Mouse (Mus musculus) erythroid progenitor cell, adult 5-6 weeks (primary cell): ENCODE measurements around the gene Dohh. TPM values are rescaled to one million over a fixed set of nuclear protein-coding genes. Genes with fewer than 3 reads are reported as not detected.

Experiments used
- ATAC-seq: replicated peaks from 2 replicates; pipeline ENCODE4 v1.8.0; 2016; ENCODE audit warnings: moderate number of reproducible peaks, mild to moderate bottlenecking, moderate TSS enrichment, inconsistent platforms; ENCODE audit not compliant: poor library complexity, low FRiP score, severe bottlenecking
- total RNA-seq, 2 experiments: library from RNA; stranded (forward) in 1 of 2; stranded (reverse) in 1 of 2; fragments of 150-400 nt in 1 of 2; fragments of 186-747, 209-891 nt in 1 of 2; gene quantifications; 2 replicates each; pipeline versions ENCODE4 v1.2.3 to v1.2.4; 2015 to 2017; ENCODE audit warnings: low replicate concordance in 2 of 2

The Dohh gene
- total RNA-seq, 2 experiments from 2014 or later: 4.0 to 8.8 TPM

DNA sequence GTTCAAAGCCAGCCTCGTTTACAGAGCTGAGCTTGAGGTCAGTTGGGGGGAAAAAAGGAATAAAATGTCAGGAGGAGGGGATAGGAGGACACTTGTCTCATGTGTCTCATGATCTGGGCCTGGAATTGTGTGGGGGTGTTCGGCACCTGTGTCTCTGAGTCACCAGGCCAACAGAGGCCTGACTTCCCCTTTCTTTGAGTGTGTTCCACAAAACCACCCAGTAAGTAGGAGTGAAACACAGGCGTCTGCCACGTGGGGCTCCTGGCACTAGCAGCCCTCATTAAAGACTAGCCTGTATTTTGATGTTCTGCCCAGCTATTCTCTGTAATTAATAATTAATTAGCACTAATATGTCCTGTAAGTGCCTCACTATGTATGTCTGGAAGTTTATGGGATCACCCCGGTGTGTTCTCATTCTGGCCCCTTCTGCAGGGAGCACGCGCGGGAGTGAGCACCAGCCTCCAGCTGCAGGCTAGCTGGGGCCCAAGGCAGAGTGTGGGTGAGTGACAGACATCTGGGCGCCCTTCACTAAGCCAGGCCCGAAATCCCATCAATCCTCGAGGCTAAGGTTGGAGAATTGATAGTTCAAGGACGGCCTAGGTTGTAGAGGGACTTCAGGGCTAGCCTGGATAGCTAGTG is 27.8 kb upstream of the Dohh start:
- 0 out of 2 replicates have a peak, but pooled peaks have one; percentile 10 for ATAC-seq

DNA sequence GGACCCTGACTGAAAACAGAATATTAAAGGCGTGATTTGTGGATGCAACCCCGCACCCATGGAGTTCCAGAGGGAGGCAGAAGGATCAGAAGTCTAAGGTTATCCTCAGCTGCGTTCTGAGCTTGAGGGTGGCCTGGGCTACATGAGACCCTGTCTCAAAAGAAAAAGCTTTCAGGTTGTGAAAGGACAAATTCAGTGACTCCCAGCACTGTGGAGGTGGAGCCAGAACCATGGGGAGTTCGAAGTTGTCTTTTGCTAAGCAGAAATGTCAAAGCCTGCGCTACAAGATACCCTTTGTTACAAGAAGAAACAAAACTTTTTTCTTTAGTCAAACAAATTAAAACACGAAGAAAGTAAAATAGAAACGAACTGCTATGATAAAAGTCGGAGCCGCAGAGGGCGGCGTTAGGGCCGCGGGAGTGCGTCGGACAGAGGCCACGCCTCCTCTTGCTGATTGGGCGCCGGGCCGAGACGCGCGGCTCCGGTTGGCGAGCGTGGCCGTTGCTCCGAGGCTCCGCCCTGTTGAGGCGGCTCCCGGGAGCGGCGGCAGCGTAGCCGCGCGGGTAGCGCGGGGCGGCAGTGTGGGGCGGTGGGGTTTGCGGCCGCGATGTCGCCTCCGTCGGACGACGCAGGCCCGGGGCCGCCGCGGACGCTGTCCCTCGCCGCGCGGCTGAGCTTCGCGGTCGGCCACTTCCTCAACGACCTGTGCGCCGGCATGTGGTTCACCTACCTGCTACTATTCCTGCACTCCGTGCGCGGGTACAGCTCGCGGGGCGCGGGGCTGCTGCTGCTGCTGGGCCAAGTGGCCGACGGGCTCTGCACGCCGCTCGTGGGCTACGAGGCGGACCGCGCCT is 27.0 kb upstream of the Dohh start, which contains the start of gene Mfsd12:
Mfsd12 (plus strand) TSS at position 501 of the 854 bp plus-strand sequence.
- ATAC-seq: peak; percentile 86

DNA sequence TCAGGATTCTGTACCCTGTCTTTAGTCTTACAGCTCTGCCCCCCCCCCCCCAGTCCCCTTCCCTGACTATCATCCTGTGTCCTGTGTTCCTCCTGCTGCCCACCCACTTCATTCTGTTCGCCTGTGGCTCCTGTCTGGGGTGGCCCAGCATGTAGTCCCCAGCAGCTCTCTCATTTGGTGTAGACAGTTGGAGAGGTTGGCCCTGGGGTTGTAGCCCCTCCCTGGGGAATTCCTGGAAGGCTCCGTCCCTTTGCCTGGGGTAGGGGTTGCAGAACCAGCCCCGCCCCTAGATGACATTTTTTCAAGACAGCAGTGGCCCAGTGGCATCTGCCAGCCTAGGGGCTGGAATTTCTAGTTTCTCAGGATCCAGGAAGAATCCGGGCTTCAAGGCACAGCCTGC is 26.0 kb upstream of the Dohh start:
- no peak for ATAC-seq

GRCm38 (mm10) chr10:81358841-81359240 is 25.4 kb upstream of the Dohh start:
- ATAC-seq: no peak

- ATAC-seq: no peak
Measured at GRCm38 (mm10) chr10:81360721-81361120, 23.5 kb upstream of the Dohh start.

DNA sequence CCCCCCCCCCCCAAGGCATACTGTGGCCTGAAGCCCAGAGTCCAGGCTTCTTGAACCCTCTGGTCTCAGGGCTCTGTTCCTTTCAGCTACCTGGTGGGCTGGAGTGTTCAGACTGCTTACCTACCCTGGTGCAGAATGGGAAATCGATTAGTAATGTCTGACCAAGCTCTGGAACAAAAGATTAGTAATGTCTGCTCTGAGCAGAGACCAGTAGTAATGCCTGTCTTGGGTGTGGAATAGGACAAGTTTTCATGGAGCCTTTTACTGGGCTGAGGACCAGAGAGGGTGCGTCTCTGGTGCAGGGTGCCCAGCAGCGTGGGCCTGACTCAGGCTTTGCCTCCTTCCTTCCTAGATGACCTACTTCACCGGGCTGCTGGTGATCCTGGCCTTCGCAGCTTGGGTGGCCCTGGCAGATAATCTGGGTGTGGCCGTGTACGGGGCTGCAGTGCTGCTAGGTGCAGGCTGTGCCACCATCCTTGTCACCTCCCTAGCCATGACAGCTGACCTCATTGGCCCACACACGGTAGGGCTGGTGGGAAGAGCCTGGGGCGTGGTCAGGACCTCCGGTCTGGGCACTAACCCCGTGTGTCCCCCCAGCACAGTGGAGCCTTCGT is 21.8 kb upstream of the Dohh start:
- ATAC-seq: peak; percentile 66

- no peak for ATAC-seq
Measured at GRCm38 (mm10) chr10:81363436-81364346, 20.5 kb upstream of the Dohh start.

GRCm38 (mm10) chr10:81364666-81365065 is 19.6 kb upstream of the Dohh start:
- ATAC-seq: 0 out of 2 replicates have a peak, but pooled peaks have one; percentile 0

- peak; percentile 9 for ATAC-seq
Measured at GRCm38 (mm10) chr10:81365073-81365472, 19.2 kb upstream of the Dohh start.

DNA sequence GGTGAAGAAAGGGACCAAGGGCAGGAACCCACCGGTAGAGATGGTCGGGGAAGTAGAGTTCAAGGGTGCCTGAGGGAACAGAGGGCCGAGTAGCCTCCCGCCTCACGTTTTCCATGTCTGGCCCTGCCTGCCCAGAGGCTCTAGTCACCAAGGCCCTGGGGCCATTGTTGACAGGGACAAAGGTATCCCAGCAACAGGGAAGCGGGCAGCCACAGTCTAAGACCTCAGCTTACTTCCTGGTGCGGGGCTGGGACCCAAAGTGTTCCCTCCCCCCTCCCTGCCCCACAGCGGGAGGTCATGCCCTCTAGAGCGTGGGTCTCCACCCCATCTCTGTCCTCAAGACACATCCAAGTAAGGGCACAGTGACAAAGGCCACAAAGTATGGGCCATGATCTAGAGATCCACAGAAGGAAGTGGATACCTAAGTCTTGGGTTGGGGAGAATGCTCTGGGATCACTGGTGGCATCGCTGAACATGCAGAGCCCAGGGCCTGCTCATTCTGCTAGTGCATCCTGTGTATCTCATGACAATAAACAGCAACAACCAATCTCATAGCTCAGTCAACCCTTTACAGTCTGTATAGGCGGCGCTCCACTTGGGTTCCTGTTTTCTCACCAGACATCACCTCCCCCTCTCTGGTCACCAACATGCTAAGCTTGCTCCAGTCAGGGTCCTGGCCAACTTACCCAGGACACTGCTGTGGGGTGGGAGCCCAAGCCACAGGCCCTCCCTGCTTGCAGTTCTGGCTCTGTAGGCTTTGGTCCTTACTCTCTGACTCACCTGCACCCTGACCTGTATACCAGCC is 18.4 kb upstream of the Dohh start, which contains the start of gene 4930404N11Rik:
4930404N11Rik (minus strand) TSS at position 145 of the 805 bp plus-strand sequence.
- peak; percentile 3 for ATAC-seq

DNA sequence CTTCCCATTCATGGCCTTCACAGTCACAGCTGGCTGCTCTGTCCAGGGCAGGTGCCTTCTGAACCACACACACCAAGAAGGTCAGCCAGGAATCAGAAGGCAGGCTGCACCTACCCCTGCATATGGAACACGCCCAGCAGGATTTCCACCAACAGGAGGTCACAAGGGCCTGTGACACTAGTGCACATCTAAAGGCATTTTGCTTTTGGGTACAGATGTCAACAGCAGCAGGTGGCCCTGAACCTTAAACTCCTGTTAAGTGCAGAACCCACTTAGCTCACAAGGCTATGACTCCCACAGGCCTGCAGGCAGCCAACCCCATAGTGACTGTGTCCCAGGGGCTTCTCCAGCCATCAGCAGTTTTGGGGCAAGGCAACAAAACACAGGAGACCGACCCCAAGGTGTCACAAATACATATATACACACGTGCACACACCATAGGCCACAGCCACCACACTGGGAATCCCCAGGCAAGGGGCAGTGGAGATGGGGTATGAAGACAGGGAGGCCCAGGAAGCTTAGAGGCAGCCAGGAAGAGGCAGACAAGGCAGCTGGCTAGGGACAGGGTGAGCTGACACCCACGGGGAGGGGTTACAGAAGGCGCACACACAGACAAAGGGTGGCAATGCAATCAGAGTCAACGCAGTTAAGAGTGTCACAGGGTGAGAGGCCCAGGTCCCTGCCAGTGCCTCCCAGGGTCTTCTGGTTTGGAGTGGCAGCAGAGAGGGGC is 17.6 kb upstream of the Dohh start:
- ATAC-seq: 0 out of 2 replicates have a peak, but pooled peaks have one; percentile 0

DNA sequence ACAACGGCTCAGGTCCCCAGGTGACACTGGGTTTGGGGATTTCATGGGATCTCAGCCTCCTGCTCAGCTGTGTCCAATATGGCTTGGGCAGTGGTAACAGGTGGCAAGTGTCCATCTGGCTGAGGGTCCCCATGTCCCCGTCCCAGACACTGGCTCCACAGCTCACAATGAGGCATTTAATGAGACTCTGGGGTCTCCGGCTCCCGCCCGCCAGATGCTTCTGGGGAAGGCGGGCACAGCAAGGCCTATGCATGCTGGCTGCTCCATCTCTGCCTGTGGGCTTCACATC is 17.1 kb upstream of the Dohh start:
- ATAC-seq: no peak

DNA sequence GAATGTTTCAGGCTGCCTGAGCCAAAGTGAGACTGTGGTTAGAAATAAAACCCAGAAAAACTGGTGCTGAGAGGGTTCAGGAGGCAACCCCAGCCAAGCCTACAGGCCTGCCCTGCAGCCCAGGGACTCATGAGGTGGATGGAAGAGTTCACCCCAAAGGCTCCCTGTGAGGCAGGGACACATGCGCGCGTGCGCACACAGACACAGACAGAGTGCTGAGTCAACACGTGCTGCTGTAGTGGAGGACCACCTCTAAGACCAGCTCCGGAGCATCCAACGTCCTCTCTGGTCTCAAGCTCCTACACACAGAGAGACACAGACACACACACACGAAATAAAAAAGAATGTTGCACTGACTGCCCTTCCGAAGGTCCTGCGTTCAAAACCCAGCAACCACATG is 8.9 kb upstream of the Dohh start:
- no peak for ATAC-seq

DNA sequence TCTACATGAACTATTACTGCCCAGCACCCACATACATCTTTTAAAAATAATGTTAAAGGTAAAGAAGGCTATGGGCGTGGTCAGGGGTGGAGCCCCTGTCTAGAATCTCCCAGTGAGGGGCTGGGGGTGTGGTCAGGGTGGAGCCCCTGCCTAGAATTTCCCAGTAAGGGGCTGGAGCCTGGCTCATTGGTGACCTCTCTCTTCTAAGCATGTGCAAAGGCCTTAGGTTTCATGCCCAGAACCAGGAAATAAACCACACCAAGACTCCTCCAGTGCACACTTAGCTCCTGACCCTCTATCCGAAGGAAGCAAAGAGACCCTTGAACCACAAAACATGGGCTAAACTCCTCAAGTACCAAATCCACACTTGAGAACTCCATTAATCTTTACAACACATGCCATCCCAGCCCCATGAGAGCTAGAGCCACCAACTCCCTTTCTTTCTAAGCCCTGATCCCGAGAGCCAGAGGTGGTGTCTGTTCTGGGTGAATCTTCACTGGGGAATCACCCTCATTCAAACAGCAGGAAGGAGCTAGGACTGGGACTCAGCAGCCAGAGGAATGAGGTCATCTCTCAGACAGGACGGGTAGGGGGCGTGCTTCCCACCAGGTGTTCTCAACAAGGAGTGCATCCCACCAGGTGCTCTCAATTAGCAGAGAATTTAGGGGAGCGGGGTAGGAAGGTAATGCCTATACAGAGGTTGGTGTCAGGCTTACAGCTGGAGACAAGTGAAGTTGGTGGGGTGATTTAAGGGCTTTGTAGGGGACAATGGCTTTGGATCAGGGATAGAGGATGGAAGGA is 7.5 kb upstream of the Dohh start:
- ATAC-seq: 0 out of 2 replicates have a peak, but pooled peaks have one; percentile 10

DNA sequence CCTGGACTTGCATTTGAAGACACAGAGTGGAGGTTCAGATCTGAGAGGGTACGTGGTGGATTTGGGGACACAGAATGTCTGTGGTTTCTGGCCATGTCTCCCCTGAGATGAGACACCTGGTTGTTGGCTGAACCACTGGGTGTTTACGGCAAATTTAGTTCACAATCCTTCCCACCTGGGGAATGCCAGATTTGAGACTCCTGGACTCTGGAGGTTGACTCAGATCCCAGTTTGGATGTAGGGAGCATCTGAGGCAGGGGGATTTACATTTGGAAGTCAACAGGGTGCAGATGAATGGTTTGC is 6.9 kb upstream of the Dohh start:
- ATAC-seq: no peak

DNA sequence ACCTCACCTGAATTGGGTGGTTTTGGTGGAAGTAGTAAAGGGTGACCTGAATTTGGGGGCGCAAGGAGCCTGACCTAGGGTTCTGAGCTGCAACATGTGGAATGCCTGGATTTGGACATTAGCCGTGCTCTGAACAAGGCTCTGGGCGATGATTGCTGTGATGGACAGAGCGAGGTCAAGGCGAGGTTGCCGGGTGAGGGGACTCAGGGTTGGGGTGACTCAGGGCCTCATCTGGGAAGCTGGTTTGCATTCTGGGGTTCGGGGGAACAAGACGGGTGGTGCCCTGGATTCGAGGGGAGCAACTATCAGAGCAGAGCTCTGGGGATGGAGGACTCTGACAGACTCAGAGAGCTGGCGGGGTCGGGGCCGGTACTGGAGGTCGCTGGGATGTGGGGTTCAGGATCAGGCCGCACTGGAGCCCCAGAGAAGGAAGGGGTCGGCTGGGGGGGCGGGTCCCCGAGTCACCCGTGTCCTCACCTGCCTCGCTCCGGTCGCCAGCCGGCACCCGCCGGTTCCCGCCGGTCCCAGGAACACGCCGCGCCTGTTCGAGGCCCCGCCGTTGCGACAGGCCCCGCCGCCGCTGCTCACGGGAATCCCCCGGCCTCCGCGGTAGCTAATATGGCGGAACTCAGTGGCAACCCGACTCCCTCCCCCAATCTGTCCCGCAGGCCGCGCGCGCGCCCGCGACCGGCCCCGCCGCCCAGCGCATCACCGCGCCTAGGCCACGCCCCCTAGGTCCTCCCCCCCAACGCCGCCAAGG is 6.3 kb upstream of the Dohh start, which contains the start of gene Fzr1:
Fzr1 (minus strand) TSS at position 724 of the 760 bp plus-strand sequence.
- no peak for ATAC-seq
